Mouse (Mus musculus) fat pad, adult 2 months (tissue): ENCODE results near the gene Grid1.

Experiments
- DNase-seq: peaks from one replicate; pipeline ENCODE4 v3.0.0-alpha.2; 2011; ENCODE audit warnings: low read depth, low spot score; ENCODE audit errors: extremely low read depth

Grid1 gene

GRCm38 (mm10) chr14:34819919-34820652, at the start of gene Grid1:
Gene Grid1 (plus strand): TSS chr14:34820108.
- DNase-seq = no peak

GRCm38 (mm10) chr14:34770467-34770866, 49.4 kb upstream of the Grid1 start:
- DNase-seq = no peak

GRCm38 (mm10) chr14:34771601-34772000, 48.3 kb upstream of the Grid1 start:
- no peak for DNase-seq

GRCm38 (mm10) chr14:34772132-34772531, 47.8 kb upstream of the Grid1 start:
- no peak for DNase-seq

GRCm38 (mm10) chr14:34773681-34774080, 46.2 kb upstream of the Grid1 start:
- no peak for DNase-seq

GRCm38 (mm10) chr14:34774231-34774630, 45.7 kb upstream of the Grid1 start:
- no peak for DNase-seq

- DNase-seq = no peak
Measured at GRCm38 (mm10) chr14:34776719-34777385, 43.1 kb upstream of the Grid1 start.

- DNase-seq = no peak
Measured at GRCm38 (mm10) chr14:34777810-34778209, 42.1 kb upstream of the Grid1 start.

GRCm38 (mm10) chr14:34778760-34779159, 41.1 kb upstream of the Grid1 start:
- no peak for DNase-seq

GRCm38 (mm10) chr14:34793406-34794037, 26.4 kb upstream of the Grid1 start:
- DNase-seq = no peak

GRCm38 (mm10) chr14:34810763-34811489, 9.0 kb upstream of the Grid1 start:
- no peak for DNase-seq

- DNase-seq = no peak
Measured at GRCm38 (mm10) chr14:34811490-34811808, 8.5 kb upstream of the Grid1 start.

- DNase-seq = no peak
Measured at GRCm38 (mm10) chr14:34816301-34816700, 3.6 kb upstream of the Grid1 start.

- no peak for DNase-seq
Measured at GRCm38 (mm10) chr14:34818387-34818980, 1.4 kb upstream of the Grid1 start.

GRCm38 (mm10) chr14:34819121-34819918, 588 bp upstream of the Grid1 start:
- no peak for DNase-seq

GRCm38 (mm10) chr14:34820653-34821005, 721 bp downstream of the Grid1 start:
- DNase-seq = no peak

- no peak for DNase-seq
Measured at GRCm38 (mm10) chr14:34821131-34821790, 1.4 kb downstream of the Grid1 start.

- DNase-seq = no peak
Measured at GRCm38 (mm10) chr14:34823136-34823535, 3.2 kb downstream of the Grid1 start.

- no peak for DNase-seq
Measured at GRCm38 (mm10) chr14:34824186-34824585, 4.3 kb downstream of the Grid1 start.

- DNase-seq = no peak
Measured at GRCm38 (mm10) chr14:34825902-34826301, 6.0 kb downstream of the Grid1 start.
